Mouse (Mus musculus) left cerebral cortex, adult 8-10 months (tissue): ENCODE results near the gene Cpsf4. TPM values are rescaled to one million over a fixed set of nuclear protein-coding genes. Genes with fewer than 3 reads are reported as not detected.
"Not testable (repeated sequence)": the region's sequence is repeated elsewhere in the genome, so short reads cannot be mapped to it uniquely, and the experiment has no call there.

Source experiments
- DNase-seq, 2 experiments: peaks; one replicate each; pipeline ENCODE4 v3.0.0; 2022; ENCODE audit warnings: low spot score in 2 of 2
- total RNA-seq, 4 experiments: library from RNA; stranded (reverse); gene quantifications; 2 replicates each; pipeline ENCODE4 v1.2.4; 2022

Gene Cpsf4
- total RNA-seq, 4 experiments from 2014 or later, result 19.2 to 25.9 (median 22.6) TPM

DNA sequence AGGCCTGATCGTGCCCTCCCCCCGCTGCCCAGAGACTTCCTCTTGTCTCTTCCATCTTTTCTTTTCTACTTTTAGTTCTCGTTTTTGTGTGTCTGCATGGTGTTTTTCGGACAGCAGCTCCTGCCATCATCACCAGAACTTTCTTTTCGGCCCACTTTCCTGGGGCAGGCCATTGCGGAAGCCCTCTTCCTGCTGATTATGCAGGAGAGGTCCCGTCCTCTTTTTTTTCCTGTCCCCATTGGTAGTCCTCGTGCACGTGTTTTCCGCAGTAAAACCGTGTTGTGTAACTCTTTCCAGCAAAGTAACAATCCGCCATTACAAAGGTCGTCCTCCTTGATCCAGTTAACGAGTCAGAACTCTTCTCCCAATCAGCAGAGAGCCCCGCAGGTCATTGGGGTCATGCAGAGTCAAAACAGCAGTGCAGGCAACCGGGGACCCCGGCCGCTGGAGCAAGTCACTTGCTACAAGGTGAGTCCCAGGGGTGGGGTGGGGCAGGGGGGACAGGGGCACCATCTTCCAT, 11.5 kb downstream of the Cpsf4 start:
- no peak for DNase-seq

DNA sequence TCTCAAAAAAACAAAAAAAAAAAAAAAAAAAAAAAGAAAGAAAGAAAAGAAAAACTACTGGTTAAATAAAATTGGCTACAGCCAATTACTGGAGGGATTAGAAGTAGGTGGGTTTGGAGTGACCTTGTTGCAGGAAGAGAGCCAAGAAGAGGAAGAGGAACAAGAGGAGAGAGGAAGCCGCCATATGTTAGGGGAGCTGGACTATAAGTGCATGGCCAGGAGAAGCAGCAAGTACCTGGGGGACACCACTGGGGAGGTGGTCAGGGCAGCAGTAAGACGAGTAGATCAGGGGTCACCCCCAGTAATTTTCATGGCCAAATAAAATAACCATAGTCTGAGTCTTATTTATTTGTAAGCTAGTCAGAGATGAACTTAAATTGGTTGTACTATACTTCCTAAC, 18.2 kb downstream of the Cpsf4 start:
- no peak for DNase-seq

DNA sequence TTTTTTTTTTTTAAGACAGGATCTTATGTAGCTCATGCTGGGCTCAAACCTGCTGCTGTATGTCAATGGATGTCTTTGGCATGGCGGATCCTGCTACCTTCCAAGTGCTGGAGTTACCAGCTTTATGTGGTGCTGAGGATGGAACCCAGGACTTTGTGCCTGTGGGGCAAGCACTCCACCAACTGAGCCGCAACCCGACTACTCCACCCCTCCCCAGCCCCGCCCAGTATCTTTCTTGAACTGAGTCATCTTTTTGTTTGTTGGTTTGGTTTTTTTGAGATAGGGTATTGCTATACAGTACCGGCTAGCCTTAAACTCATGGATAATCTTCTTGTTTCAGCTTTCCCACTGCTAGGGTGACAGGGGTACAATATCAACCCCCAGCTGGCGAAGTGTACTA, 22.4 kb downstream of the Cpsf4 start:
- no peak for DNase-seq

DNA sequence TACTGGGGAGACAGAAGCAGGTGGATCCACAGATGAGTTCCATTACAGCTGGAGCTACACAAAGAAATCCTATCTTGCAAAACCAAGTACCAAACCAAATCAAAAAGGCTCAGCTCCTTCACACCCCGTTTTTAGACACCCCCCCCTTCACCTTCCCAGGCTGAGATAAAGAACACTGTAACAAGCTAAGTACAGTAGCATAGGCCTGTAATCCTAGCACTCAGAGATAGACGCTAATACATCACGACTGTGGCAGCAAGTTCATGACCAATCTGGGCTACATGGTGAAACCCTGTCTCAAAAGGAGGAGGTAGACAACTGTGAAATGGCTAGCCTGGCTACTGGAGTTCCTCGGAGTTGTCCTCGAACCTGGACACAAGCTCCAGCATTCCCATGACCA, 23.4 kb downstream of the Cpsf4 start:
- DNase-seq, result no peak

DNA sequence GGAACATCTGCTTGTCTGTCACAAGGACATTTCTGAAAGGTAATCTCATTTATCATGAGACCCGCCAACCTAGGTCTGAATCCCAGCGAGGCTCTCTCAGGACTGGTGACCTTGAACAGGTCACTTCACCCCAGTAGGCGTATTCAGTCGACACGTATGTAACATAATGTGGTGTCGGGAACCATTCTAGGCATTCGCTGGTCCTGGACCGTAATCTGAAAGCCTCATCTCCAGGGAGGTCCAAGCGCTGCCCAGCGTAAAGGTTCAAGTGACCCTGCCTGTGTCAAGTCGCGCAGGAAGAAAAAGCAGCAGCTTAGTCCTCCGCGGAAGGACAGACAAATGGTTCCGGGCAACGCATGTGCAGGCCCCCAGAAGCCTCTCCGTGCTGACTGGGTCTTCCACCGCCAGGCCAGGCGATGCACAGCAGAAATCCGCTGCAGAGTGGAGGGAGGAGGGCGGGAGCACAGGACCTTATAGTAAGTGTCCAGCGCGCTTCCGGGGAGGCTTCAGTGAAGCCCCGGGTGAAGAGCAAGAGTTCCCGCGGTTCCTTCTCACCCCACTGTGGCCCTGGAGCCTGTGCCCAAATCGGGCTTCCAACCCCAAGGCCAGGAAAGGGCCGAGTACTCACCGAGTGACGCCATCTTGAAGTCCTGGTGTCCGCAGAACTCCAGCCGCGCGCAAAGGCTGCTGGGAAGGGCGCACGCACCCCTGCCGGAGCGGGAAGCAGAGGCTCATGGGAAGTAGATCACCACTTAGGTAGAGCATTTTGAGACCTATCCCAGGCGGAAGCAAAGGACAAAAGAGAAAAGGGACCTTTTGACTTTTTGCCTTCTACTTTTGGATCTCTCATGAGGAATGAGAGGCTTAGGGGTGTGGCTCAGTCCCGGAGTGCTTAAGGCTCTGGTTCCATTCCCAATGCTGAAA, 24.1 kb downstream of the Cpsf4 start:
- peak; percentile 85 for DNase-seq

DNA sequence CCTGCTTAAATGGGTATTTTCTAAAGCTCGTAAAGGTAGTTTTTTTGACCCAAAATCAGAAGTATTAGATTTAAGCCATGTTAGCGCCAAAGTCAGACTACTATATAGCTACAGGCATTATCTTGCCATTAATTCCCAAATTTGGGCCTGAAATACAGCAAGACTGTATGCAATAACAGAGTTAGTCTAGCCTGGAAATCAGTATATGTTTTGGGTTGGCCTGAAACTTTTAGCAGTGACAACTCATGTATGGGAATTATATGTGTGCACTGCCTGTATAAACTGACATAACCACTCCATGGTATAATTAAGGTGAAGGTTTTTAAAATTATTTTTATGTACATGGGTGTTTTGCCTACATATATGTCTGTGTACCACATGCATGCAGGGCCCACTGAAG, 24.9 kb downstream of the Cpsf4 start, which contains the start of gene Atp5j2:
Atp5j2 (minus strand) TSS at position 101 of the 400 bp plus-strand sequence.
- no peak for DNase-seq

DNA sequence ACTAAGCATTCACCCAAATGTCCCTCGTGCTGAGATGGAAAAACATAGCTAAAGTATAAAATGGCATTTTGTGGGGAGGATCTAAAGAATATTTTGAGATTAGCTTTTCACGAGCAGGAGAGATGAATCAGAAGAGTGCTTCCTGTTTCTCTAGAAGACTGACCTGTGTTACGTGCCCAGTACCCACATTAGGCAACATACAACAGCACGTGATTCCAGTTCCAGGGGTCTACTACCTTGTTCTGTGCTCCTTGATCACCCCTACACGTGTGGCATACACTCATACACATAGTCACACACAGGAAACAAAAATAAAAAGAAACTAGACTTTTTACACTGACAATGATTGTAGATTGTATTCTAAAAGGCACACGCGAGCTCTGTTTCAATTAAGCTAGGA, 33.4 kb downstream of the Cpsf4 start:
- DNase-seq, result no peak

DNA sequence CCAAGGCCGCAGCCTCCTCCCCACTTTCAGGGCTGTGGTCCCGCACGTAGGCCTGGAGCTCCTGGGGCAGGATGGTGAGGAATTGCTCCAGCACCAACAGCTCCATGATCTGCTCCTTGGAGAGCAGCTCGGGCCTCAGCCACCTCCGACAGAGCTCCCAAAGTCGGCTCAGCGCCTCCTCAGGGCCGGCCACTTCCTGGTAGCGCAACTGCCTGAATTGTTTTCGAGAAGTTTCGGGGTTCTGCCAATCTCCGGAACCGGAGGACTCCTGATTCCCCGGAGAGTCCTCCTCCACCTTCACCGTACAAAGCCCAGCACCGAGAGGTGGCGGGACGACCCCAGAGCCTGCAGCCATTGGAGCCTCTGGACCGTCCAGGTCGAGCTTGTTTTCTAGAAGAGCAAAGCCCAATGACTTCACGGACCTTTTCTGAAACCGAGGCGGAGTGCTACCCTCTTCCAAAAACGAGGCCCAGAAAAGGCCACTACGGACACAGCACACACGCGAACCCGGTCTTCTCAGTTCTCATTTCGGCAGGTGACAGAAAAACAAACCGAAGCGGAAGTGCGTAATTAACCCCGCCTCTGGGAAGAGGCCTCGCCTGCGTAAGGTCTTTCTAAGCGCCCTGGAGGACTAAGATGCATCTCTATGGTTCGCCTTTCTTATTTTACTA, 34.4 kb downstream of the Cpsf4 start, which contains the start of gene Zkscan14:
Zkscan14 (minus strand) TSS at position 548 of the 671 bp plus-strand sequence.
- DNase-seq, result peak; percentile 40 to 61

DNA sequence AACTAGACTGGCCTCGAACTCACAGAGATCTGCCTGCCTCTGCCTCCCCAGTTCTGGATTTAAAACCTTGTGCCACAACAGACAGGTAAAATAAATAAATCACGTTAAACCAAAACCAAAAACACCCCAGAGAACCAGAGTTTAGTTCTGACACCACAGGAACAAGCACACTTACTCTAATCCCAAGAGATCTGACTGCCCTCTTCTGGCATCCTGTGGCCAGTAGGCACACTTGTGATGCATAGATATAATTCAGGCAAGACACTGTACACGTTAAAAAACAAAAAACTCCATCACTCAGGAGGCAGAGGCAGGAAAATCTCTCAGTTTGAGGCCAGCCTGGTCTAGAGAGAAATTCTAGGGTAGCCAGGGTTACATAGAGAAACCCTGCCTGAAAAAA, 35.4 kb downstream of the Cpsf4 start:
- no peak for DNase-seq

DNA sequence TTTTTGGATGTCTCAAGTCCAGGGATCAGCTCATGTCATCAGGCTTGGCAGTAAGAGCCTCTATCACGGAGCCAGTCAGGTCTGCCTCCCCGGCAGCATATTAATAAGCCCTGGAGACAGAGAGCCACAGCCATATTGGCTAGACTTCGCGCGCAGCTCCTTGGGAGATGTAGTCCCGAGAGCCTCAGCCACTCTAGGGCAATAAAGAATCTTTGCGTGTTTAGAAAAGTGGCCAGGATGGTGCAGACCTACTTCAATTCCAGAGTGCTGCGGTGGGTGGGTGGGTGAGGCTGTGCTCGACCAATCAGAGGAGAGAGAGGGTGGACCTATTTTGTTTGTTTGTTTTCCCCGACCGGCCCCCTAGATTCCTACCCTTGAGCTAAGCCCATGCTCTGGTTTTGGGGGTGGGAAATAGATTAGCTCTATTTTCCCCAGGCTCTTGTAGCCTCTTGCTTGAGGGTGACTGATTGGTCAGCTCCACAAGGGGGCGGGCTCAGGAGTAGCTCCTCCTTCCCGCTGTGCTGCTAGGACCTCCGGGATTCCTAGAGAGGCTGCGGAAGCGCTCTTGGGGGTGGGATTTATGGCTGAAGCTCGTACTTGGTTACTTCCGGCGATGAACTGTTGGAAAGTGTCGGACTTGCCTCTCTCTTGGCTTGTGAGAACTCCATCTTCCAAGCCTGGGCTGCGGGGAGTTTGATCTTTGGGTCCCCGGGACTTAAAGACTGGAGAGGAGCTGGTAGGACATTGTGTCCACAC, 37.1 kb downstream of the Cpsf4 start, which contains the start of gene Zkscan5:
Zkscan5 (plus strand) TSS at position 627 of the 756 bp plus-strand sequence.
- DNase-seq, result peak; percentile 93 to 98

DNA sequence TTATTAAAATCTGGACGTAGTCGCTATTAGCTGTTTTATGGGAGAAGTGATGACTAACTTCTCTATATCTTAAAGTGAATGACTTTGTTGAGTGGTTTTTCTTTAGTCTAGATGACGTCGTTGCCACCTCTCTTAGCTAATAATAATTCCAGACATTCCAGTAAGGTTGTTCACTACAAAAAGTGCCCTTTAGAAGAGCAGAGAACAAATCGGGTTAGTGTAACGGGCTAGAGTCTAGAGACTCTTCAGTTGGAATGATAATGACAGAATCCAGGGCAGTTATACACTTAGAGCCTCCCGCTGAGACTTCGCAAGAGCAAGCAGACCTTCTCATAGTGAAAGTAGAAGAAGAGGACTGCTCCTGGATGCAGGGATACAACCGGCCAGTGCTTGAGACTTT, 38.0 kb downstream of the Cpsf4 start:
- no peak for DNase-seq

DNA sequence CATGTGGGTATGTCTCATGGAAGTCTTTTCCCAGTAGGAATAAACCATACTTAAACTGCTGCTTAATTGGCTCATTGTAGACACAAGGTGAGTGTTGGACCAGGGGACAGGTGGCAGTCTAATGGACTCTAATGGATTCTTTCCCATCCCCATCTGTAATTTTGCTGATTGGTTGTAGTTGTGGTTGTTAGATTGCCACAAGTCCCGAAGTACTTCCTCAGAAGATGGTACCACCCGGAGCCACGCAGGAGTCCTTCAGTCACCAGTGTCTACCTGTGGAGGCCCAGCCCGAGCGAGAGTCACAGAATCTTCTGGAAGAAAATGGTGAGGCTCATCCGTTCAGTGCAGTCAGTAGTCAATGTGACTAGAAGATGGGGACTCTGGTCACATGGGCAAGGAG, 40.4 kb downstream of the Cpsf4 start:
- DNase-seq, result no peak

DNA sequence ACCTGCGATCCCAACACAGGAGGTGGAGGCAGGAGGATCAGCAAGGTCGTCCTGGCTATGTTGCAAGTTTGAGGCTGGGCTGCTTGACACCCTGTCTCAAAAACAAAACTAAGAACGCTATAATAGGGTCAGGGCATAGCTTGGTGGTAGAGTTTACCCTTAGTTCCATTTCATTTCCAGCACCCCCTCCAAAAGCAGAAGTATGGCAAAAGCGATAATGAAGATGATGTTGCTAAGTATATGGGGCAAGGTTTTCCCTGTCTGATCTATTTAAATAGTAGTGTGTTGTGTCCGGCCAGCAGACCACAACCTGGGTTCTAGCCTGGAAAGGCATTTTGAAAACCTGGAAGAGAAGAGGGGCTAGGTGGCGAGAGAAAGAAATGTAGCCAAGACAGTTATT, 40.9 kb downstream of the Cpsf4 start:
- DNase-seq, result no peak

DNA sequence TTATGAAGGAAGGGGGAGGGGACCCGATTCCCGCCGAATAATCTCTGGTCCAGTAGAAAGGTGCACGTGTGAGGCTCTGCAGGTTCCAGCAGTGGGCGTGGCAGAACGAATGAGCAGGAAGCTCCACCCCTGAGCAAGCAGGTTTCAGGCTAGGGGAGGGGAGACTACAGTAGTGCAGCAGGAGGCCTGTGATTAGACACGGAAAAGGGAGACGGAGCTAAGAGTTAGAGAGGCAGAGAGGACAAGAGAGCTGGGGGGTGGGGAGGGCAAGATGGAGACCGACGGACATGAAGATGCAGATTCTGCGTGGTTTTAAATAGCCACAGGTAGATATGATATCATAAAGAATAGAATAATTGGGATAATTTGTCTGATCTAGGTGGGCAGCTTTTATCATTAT, 41.4 kb downstream of the Cpsf4 start:
- not testable (repeated sequence) for DNase-seq

DNA sequence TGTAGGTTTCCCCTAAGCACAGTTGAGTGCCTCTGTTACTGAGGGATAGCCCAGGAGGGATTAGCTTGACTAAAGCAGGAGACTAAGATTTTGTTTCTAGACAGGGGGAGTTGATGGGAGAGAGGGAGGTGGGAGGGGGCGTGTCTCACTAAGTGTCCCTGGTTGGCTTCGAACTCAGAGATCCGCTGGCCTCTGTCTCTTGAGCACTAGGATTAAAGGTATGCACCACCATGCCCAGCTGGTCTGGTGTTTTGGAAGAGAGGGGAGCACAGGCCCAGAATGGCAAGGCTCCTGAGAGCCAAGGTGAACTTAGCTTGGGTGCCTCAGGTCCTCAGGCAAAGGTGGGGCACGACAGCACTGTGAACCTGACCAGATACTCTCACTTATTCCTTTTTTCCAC, 44.3 kb downstream of the Cpsf4 start:
- DNase-seq, result no peak

DNA sequence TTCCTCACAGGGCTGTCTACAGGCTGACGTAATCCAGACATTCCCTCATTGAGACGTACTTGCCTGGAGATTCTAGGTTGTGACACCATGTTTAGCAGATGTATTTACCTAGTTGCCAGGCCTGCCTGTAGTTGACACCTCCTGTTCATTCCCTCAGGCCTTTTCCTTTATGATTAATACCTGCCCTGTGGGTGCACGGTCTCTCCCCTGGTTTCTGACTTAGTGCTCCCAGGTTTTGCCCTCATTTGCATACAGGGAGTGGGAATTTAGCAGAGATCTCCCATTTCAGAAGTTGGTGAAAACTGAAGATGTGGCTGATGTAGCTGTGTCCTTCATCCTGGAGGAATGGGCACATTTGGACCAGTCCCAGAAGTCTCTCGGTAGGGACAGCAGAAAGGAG, 45.2 kb downstream of the Cpsf4 start:
- no peak for DNase-seq

DNA sequence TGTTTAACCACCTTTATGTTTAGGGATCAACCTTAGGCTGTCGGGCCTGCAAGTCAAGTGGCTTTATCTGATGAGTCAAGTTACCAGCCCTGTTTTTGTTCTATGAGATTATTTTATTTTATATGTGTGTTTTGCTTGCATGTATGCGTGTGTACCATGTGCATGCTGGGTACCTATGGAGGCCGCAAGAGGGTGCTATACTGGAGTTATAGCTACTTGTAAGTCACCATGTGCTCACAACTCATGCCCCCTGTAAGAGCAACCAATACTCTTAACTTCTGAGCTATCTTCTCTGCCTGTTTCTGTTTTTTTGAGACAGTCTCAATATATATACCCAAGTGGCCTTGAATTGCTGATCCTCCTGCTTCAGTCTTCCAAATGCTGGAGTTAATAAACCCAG, 46.5 kb downstream of the Cpsf4 start:
- no peak for DNase-seq

DNA sequence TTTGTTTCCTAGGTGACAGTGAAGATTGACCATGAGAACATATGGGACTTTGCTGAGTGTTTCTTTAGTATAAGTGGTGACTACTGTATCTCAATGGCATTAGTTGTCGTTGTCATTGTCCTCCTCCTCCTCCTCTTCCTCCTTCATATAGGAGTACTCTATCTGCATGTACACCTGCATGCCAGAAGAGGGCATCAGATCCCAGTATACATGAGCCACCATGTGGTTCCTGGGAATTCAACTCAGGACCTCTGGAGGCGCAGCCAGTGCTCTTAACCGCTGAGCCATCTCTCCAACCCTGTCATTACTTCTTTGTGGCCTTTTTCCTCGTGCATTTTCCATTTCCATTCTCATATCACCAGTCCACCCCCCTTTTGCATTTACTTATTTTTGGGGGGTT, 47.7 kb downstream of the Cpsf4 start:
- DNase-seq, result no peak

DNA sequence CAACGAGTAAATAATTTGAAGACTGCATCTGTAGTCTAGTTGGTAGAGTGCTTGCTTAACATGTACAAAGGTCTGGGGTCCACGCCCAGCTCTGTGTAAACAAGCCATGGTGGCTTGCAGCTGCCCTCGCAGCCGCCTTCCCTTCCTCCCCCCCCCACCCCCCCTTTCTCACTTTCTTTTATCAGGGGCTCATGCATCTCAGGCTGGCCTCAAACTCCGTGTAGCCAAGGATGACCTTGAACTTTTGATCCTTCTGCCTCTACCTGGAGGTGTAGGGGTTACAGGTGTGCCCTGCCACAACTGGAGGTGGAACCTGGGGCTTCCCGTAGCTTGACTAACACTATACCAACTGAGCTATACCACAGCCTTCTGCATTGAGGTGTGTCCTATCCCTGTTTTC, 50.7 kb downstream of the Cpsf4 start:
- no peak for DNase-seq

DNA sequence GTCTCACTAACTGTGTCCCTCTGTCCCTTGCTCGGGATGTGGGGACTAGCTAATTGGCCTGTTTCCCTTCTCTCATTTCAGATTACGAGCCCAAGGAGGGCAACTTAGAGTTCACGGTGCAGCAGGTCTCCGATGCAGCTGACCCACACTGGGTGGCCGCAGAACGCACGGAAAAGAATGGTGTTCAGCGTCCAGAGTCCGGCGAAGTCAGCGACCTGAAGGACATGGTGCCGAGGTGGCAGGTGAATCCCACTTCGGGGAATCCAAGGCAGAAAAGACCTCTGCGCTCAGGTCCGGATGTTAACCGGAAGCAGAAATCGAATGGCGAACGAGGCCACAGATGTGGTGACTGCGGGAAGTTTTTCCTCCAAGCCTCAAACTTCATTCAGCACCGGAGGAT, 51.2 kb downstream of the Cpsf4 start:
- no peak for DNase-seq

DNA sequence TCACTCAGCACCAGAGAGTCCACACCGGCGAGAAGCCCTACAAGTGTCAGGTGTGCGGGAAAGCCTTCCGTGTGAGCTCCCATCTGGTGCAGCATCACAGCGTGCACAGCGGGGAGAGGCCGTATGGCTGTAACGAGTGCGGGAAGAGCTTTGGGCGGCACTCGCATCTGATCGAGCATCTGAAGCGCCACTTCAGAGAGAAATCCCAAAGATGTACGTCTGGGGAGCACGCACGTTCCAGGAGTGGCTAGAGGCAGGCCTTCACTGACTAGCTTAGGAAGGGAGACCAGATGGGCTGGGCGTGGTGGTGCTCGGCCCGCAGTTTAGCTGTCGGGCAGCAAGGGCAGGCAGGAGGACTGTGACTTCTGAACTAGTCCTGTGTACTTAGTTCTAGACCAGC, 51.7 kb downstream of the Cpsf4 start:
- no peak for DNase-seq

DNA sequence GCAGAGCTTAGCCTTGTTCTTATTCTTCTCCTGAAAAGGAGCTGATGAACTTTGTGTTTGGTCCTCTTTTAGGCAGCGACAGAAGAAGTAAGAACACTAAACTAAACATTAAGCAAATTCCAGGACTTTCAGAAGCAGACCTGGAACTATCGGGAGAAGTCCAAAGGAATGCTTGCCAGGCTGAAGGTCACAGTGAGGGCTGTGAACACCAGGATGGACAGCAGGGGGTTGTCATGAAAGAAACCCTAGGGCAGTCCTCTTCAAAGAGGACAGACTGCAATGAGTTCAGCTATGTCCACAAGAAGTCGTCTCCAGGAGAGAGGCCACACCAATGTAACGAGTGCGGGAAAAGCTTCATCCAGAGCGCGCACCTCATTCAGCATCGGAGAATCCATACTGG, 53.0 kb downstream of the Cpsf4 start:
- no peak for DNase-seq
